Mouse (Mus musculus) testis, adult 2 months (tissue): ENCODE data around the gene Layn. TPM values are rescaled to one million over a fixed set of nuclear protein-coding genes. Genes with fewer than 3 reads are reported as not detected.

Experiments
- H3K27ac ChIP-seq: fragments of 200-500 bp; 2 replicates; pipeline ENCODE4 v1.5.1; 2012; ENCODE audit warnings: low read depth, low read length; ENCODE audit not compliant: control insufficient read depth, insufficient read depth
- H3K27me3 ChIP-seq: fragments of 200-500 bp; 2 replicates; pipeline ENCODE4 v1.6.1; 2012; ENCODE audit warnings: mild to moderate bottlenecking, low read length, moderate library complexity; ENCODE audit not compliant: control insufficient read depth, insufficient read depth
- H3K36me3 ChIP-seq: fragments of 200-500 bp; 2 replicates; pipeline ENCODE4 v1.6.1; 2012; ENCODE audit warnings: mild to moderate bottlenecking, low read length; ENCODE audit not compliant: control insufficient read depth, insufficient read depth
- H3K4me1 ChIP-seq: fragments of 200-500 bp; 2 replicates; pipeline ENCODE4 v1.6.1; 2012; ENCODE audit warnings: low read length; ENCODE audit not compliant: control insufficient read depth, insufficient read depth
- H3K4me3 ChIP-seq: fragments of 200-500 bp; 2 replicates; pipeline ENCODE4 v1.5.1; 2012; ENCODE audit warnings: low read depth, mild to moderate bottlenecking, low read length, moderate library complexity, mixed read lengths; ENCODE audit not compliant: control insufficient read depth
- CTCF ChIP-seq: fragments of 200-500 bp; IDR thresholded peaks from 2 replicates; pipeline ENCODE4 v1.5.1; 2012; ENCODE audit warnings: low read depth, mild to moderate bottlenecking, inconsistent platforms, low read length, moderate library complexity; ENCODE audit not compliant: control insufficient read depth, insufficient read depth, insufficient replicate concordance
- POLR2A ChIP-seq: fragments of 200-500 bp; IDR thresholded peaks from 2 replicates; pipeline ENCODE4 v1.6.1; 2012; ENCODE audit warnings: low read depth, mild to moderate bottlenecking, inconsistent platforms, low read length, moderate library complexity; ENCODE audit not compliant: control insufficient read depth
- polyA plus RNA-seq: library from polyadenylated mRNA; depleted of rRNA; stranded (reverse); fragments of >200 nt; gene quantifications from 2 replicates; pipeline ENCODE4 v1.2.3, GENCODE M21; 2012

The Layn gene
- polyA plus RNA-seq, 1 experiment, result 0.65 TPM

GRCm38 (mm10) chr9:51058951-51059521 is 17.9 kb downstream of the Layn start:
- H3K4me1 ChIP-seq, result no peaks in the 10 kb centered on the region
- no peak for TF ChIP-seq POLR2A
- no peak for TF ChIP-seq CTCF
- H3K27me3 ChIP-seq, result no peaks in the 10 kb centered on the region
- no peak overlapping the region for H3K27ac ChIP-seq
- no peak overlapping the region for H3K4me3 ChIP-seq
- H3K36me3 ChIP-seq, result no peaks in the 10 kb centered on the region

- Histone ChIP-seq H3K27ac (peak overlapping the region; percentile 56), H3K27me3 (no peaks in the 10 kb centered on the region), H3K4me1 (no peaks in the 10 kb centered on the region), H3K36me3 (no peaks in the 10 kb centered on the region), H3K4me3 (no peak overlapping the region)
- TF ChIP-seq CTCF, result no peak
- no peak for TF ChIP-seq POLR2A
These were observed 20.3 kb downstream of the Layn start for GRCm38 (mm10) chr9:51056360-51057324.

- no peak overlapping the region for H3K27ac ChIP-seq
- H3K4me3 ChIP-seq, result no peak overlapping the region
- H3K27me3 ChIP-seq, result no peaks in the 10 kb centered on the region
- no peaks in the 10 kb centered on the region for H3K4me1 ChIP-seq
- no peak for TF ChIP-seq POLR2A
- TF ChIP-seq CTCF, result no peak
- H3K36me3 ChIP-seq, result no peaks in the 10 kb centered on the region
These were observed 24.7 kb downstream of the Layn start for GRCm38 (mm10) chr9:51052180-51052579.

- TF ChIP-seq CTCF (no peak), POLR2A (no peak)
- no peak overlapping the region for H3K4me3 ChIP-seq
- H3K36me3 ChIP-seq, result no peaks in the 10 kb centered on the region
- no peak overlapping the region for H3K27ac ChIP-seq
- no peaks in the 10 kb centered on the region for H3K4me1 ChIP-seq
- no peaks in the 10 kb centered on the region for H3K27me3 ChIP-seq
These were observed 34.8 kb downstream of the Layn start for GRCm38 (mm10) chr9:51042136-51042535.

GRCm38 (mm10) chr9:51041491-51041980 is 35.4 kb downstream of the Layn start:
- H3K4me3 ChIP-seq, result no peak overlapping the region
- TF ChIP-seq POLR2A (no peak), CTCF (no peak)
- no peaks in the 10 kb centered on the region for H3K36me3 ChIP-seq
- H3K27me3 ChIP-seq, result no peaks in the 10 kb centered on the region
- no peaks in the 10 kb centered on the region for H3K4me1 ChIP-seq
- H3K27ac ChIP-seq, result no peak overlapping the region

GRCm38 (mm10) chr9:51032785-51033529 is 43.9 kb downstream of the Layn start:
- no peaks in the 10 kb centered on the region for H3K4me1 ChIP-seq
- H3K4me3 ChIP-seq, result no peak overlapping the region
- TF ChIP-seq CTCF, result no peak
- H3K36me3 ChIP-seq, result no peaks in the 10 kb centered on the region
- no peaks in the 10 kb centered on the region for H3K27me3 ChIP-seq
- no peak overlapping the region for H3K27ac ChIP-seq

GRCm38 (mm10) chr9:51032291-51032690 is 44.6 kb downstream of the Layn start:
- no peak overlapping the region for H3K27ac ChIP-seq
- H3K4me3 ChIP-seq, result no peak overlapping the region
- no peaks in the 10 kb centered on the region for H3K4me1 ChIP-seq
- no peaks in the 10 kb centered on the region for H3K27me3 ChIP-seq
- H3K36me3 ChIP-seq, result no peaks in the 10 kb centered on the region
- no peak for TF ChIP-seq POLR2A
- TF ChIP-seq CTCF, result no peak
